Mouse (Mus musculus) frontal cortex, adult (tissue): ENCODE results near the gene Cpsf3.

ENCODE experiments used
- ATAC-seq: cut with Nextera tagmentation; 2 replicates; pipeline ENCODE4 v1.9.2; 2017; ENCODE audit warnings: mild to moderate bottlenecking, moderate library complexity, mixed read lengths; ENCODE audit not compliant: low TSS enrichment

The Cpsf3 gene

GRCm38 (mm10) chr12:21289651-21290050, 4.5 kb downstream of the Cpsf3 start:
- no peak for ATAC-seq

GRCm38 (mm10) chr12:21298856-21299255, 13.7 kb downstream of the Cpsf3 start:
- no peak for ATAC-seq

GRCm38 (mm10) chr12:21301324-21301723, 16.1 kb downstream of the Cpsf3 start:
- no peak for ATAC-seq

GRCm38 (mm10) chr12:21301932-21302331, 16.7 kb downstream of the Cpsf3 start:
- ATAC-seq: no peak

- no peak for ATAC-seq
Measured at GRCm38 (mm10) chr12:21302361-21302783, 17.2 kb downstream of the Cpsf3 start.

- no peak for ATAC-seq
Measured at GRCm38 (mm10) chr12:21305741-21306140, 20.6 kb downstream of the Cpsf3 start.

- ATAC-seq: no peak
Measured at GRCm38 (mm10) chr12:21306721-21307120, 21.5 kb downstream of the Cpsf3 start.

GRCm38 (mm10) chr12:21312201-21312600, 27.0 kb downstream of the Cpsf3 start:
- no peak for ATAC-seq

- ATAC-seq: peak; percentile 86
Measured at GRCm38 (mm10) chr12:21315923-21316868, 31.0 kb downstream of the Cpsf3 start, which contains the start of gene Iah1. Gene Iah1, plus strand, starts transcription at chr12:21316389.

- ATAC-seq: no peak
Measured at GRCm38 (mm10) chr12:21316869-21317265, 31.7 kb downstream of the Cpsf3 start.

- no peak for ATAC-seq
Measured at GRCm38 (mm10) chr12:21318143-21318895, 33.1 kb downstream of the Cpsf3 start.

GRCm38 (mm10) chr12:21320317-21320716, 35.1 kb downstream of the Cpsf3 start:
- no peak for ATAC-seq

- ATAC-seq: no peak
Measured at GRCm38 (mm10) chr12:21321170-21321569, 36.0 kb downstream of the Cpsf3 start.

- ATAC-seq: no peak
Measured at GRCm38 (mm10) chr12:21322296-21322695, 37.1 kb downstream of the Cpsf3 start.

- ATAC-seq: no peak
Measured at GRCm38 (mm10) chr12:21322856-21323255, 37.7 kb downstream of the Cpsf3 start.

- no peak for ATAC-seq
Measured at GRCm38 (mm10) chr12:21324101-21324500, 38.9 kb downstream of the Cpsf3 start.

- ATAC-seq: no peak
Measured at GRCm38 (mm10) chr12:21325266-21325665, 40.1 kb downstream of the Cpsf3 start.

GRCm38 (mm10) chr12:21326325-21326724, 41.1 kb downstream of the Cpsf3 start:
- ATAC-seq: no peak

GRCm38 (mm10) chr12:21329661-21330400, 44.6 kb downstream of the Cpsf3 start:
- ATAC-seq: no peak

GRCm38 (mm10) chr12:21330961-21331576, 45.9 kb downstream of the Cpsf3 start:
- ATAC-seq: peak; percentile 87

- 0 out of 2 replicates have a peak, but pooled peaks have one; percentile 14 for ATAC-seq
Measured at GRCm38 (mm10) chr12:21331711-21332110, 46.5 kb downstream of the Cpsf3 start.
